Mouse (Mus musculus): ENCODE data around the gene Invs. TPM values are rescaled to one million over a fixed set of nuclear protein-coding genes. Genes with fewer than 3 reads are reported as not detected.
A peak's percentile ranks its signal among the peaks of the same experiment; 100 is the strongest.

The Invs gene
- polyA plus RNA-seq, 1 experiment from 2014 or later = 12.3 TPM

DNA sequence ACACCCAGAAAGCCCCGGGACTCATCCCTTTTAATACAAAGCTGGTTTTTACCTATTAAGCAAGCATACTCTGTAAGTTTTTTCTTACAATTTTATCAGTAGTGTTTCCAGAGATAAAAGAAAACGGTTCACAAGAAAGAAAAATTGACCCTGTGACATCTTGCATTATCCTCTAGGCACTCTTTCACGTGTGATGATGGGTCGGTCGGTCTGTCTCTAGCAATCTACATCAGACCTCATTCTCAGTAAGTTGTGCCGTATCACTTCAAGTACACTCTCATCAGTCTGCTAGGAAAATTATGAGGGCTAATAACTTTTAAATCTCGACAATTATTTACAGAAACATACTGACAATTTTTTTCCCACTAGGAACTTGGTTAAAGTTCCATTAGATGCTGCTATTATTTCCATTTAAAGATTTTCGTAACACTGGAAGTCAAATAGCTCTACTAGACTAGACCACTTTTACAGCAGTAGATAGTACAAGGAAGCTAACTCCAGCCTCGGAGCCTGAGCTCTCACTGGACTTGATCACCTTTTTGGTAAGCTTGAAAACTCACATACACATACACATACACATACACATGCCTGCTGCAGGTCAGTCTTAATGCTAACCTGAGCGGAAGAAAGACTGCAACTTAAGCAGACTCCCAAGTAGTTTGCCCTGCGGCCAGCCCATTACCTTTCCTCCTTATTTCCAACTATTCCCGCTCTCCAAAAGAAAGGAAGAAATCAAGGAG, 192.7 kb downstream of the Invs start:
- Histone ChIP-seq H3K27me3 (no peaks in the 10 kb centered on the region), H3K4me1 (peaks cover 15% of the 10 kb centered on the region), H3K36me3 (peaks cover 11% of the 10 kb centered on the region), H3K9me3 (no peaks in the 10 kb centered on the region), H3K9ac (peak overlapping the region; percentile 98), H3K4me3 (peak overlapping the region; percentile 98), H3K4me2 (replicated peaks) (peak overlapping the region; percentile 55), H3K27ac (peak overlapping the region; percentile 88; the same call in 1 of the 2 replicates)
- ATAC-seq (ENCODE audit: insufficient number of reproducible peaks, insufficient read depth, low FRiP score, low TSS enrichment) = 0 out of 2 replicates have a peak, but pooled peaks have one; percentile 39
- WGBS = 13% methylated on average over 12 of the region's 12 CpGs

DNA sequence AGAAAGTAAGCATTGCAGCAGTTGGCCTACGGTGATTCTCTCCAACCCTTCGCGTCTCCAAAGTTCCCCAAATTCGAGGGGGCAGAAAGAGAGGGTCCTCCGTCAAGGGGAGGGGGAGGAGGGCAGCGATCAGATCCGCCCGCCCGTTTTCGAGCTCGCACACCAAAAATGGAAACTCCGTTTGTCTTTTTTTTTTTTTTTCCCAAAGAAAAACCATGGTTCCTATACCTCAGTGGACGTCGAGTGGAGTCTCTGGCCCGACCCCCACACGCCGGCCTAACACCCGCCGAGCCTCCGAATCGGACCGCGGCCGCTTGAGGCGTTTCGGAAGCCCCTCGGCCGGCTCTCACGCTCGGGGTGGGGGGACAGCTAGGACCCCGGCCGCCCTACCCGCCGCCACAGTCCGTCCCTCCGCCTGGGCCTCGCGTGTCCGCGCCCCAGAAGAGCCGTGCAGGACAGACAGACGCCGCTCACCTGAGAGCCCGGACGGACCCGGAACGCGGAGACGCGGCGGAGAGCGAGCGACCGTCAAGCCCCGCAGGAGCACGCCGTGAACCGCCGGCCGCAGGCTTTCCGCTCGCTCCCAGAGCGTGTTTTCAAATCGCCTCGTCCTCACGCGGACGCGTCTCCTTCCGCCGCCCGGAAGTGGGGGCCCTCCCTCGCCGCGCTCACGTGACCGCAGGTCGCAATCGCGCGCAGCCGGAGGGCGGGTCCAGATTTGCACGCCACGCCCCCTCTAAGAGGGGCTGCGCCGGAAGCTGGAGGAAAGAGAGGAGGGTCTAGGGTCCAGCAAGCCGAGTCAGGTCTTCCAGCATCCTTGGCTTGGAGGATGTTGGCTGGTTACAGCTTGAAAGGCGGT, 193.5 kb downstream of the Invs start, which contains the start of gene Tex10:
TSS of gene Tex10 (minus strand) at position 668 of the 859 bp plus-strand sequence.
- ATAC-seq (ENCODE audit: insufficient number of reproducible peaks, insufficient read depth, low FRiP score, low TSS enrichment) = peak; percentile 92
- Histone ChIP-seq H3K9ac (peak within 1 kb of the TSS; percentile 98), H3K9me3 (no peaks in the 10 kb centered on the region), H3K4me3 (peak within 1 kb of the TSS; percentile 98), H3K4me2 (replicated peaks) (peak within 1 kb of the TSS; percentile 55), H3K27me3 (no peaks in the 10 kb centered on the region), H3K36me3 (peaks cover 7% of the 10 kb centered on the region), H3K27ac (peak within 1 kb of the TSS; percentile 88), H3K4me1 (peaks cover 15% of the 10 kb centered on the region)
- WGBS = under 1% methylated on average over 89 of the region's 89 CpGs

DNA sequence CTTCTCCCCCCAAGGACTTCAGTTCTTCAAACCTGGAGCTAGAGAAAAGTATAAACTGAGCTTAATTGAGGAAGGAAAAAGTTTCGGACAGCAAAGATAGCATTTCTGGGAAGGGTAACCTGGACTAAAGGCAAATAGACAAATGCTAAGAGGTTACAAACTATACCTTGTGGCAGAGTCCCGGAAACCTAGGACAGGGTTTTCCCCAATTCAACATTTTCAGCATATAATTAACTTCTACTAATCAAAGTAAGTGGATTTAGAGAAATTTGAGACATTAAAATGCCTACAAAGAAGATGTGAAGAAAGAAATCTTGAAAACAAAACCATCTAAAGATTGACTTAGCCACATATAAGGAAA, 194.1 kb downstream of the Invs start:
- peak; percentile 18; the same call in 1 of the 2 replicates for ATAC-seq (ENCODE audit: insufficient number of reproducible peaks, insufficient read depth, low FRiP score, low TSS enrichment)
- H3K27ac ChIP-seq = peak overlapping the region; percentile 88
- H3K27me3 ChIP-seq = no peaks in the 10 kb centered on the region
- peaks cover 2% of the 10 kb centered on the region; the same call in 1 of the 2 replicates for H3K36me3 ChIP-seq
- peak overlapping the region; percentile 98 for H3K4me3 ChIP-seq
- H3K4me1 ChIP-seq = peaks cover 15% of the 10 kb centered on the region
- H3K9me3 ChIP-seq = 0 out of 2 replicates have a peak, but pooled peaks cover under 1% of the 10 kb centered on the region
- H3K9ac ChIP-seq = no peak overlapping the region
- H3K4me2 ChIP-seq (replicated peaks) = peak overlapping the region; percentile 55
- WGBS = 82% methylated on average over 2 of the region's 2 CpGs

DNA sequence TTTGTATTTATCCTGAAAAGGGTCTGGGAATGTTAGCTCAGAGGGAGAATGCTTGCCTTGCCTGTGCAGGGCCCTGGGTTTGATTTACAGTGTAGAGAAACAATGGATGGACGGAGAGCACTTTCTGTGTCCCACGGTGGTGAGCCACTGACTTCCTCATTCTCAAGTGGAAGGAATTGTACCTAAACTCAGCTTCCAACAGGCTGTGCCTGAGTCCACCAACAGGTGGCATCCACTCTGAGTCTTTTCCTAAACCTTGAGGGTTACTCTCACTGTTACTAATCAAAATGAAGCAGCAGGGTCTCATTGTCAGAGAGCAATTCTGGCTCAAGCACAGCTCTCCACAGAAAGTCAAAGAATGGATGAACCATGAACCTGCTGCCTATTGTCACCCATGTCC, 201.7 kb downstream of the Invs start:
- Histone ChIP-seq H3K4me1 (no peaks in the 10 kb centered on the region), H3K27me3 (no peaks in the 10 kb centered on the region), H3K4me3 (no peak overlapping the region), H3K36me3 (no peaks in the 10 kb centered on the region), H3K9ac (no peak overlapping the region), H3K4me2 (replicated peaks) (no peak overlapping the region), H3K27ac (no peak overlapping the region), H3K9me3 (0 out of 2 replicates have a peak, but pooled peaks cover 5% of the 10 kb centered on the region)
- WGBS = 25% methylated on average over 2 of the region's 2 CpGs
- no peak for ATAC-seq (ENCODE audit: insufficient number of reproducible peaks, insufficient read depth, low FRiP score, low TSS enrichment)

Other genes with a start within 250 kb of the Invs start
- 0.43 and 0.56 TPM in 2 replicates for gene Nr4a3, start 234.6 kb upstream of the Invs start, polyA plus RNA-seq (2016; fragmentation: Nextera tagmentation; extraction: Ambion mirVana)
- gene Stx17, start 154.8 kb upstream of the Invs start, polyA plus RNA-seq (2016; fragmentation: Nextera tagmentation; extraction: Ambion mirVana) = 37.9 and 40.6 TPM in 2 replicates
- gene Erp44, start 202 bp upstream of the Invs start, polyA plus RNA-seq (2016; fragmentation: Nextera tagmentation; extraction: Ambion mirVana) = 71.9 and 73.4 TPM in 2 replicates
- gene Tex10, start 193.7 kb downstream of the Invs start, polyA plus RNA-seq (2016; fragmentation: Nextera tagmentation; extraction: Ambion mirVana) = 63.8 and 70.9 TPM in 2 replicates

All from embryonic facial prominence, embryonic 12.5 days (tissue).